Mouse (Mus musculus): ENCODE measurements around the gene F11. TPM values are rescaled to one million over a fixed set of nuclear protein-coding genes. Genes with fewer than 3 reads are reported as not detected.

Gene F11
- total and polyA plus RNA-seq, 3 experiments = not detected

DNA sequence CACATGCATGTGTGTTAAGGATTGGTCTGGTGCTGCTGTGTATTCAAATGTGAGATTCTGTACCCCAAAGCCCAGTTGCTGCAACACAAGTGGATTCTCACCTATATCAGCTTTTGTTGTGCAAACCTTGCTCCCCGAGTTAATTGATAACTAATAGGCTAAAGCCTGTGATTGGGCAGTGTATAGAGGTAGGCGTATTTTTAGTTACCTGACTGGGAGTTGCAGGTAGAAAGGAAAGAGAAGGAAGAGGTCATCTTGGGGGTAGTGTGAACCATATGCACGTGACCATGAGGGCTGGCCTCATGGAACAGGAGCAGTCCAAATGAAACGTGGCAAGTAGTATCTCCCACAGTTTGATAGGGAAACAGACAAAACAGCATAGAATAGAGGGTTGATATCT lies 3.1 kb upstream of the F11 start:
- Histone ChIP-seq H3K9me3 (replicated peaks; ENCODE audit: insufficient read depth, low read length) (no peaks in the 10 kb centered on the region), H3K9ac (ENCODE audit: control insufficient read depth, low read depth, low read length, poor library complexity, severe bottlenecking) (no peak overlapping the region), H3K4me1 (ENCODE audit: control insufficient read depth in 1 of 2, insufficient read depth in 2 of 2, low read length in 2 of 2) (no peaks in the 10 kb centered on the region), H3K36me3 (ENCODE audit: control insufficient read depth in 1 of 2, insufficient read depth in 2 of 2, low read length in 2 of 2) (no peaks in the 10 kb centered on the region), H3K27ac (ENCODE audit: control insufficient read depth, low read depth, low read length) (no peak overlapping the region), H3K79me2 (ENCODE audit: control insufficient read depth, insufficient read depth, low read length, poor library complexity) (no peaks in the 10 kb centered on the region), H3K4me3 (ENCODE audit: control insufficient read depth in 1 of 2, insufficient read depth in 1 of 2, low read depth in 2 of 2, low read length in 2 of 2) (no peak overlapping the region), H3K27me3 (ENCODE audit: control insufficient read depth in 1 of 2, insufficient read depth in 2 of 2, low read length in 2 of 2) (no peaks in the 10 kb centered on the region)
- TF ChIP-seq ELF1 (IDR thresholded peaks at IDR 0.05; ENCODE audit: low read depth, low read length) (no peak), CTCF (IDR thresholded peaks at IDR 0.05 in 2 of 3, conservative IDR thresholded peaks at IDR 0.05 in 1 of 3; ENCODE audit: control insufficient read depth in 1 of 3, insufficient read depth in 1 of 3, low read depth in 2 of 3, low read length in 3 of 3, poor library complexity in 1 of 3, severe bottlenecking in 1 of 3) (no peak), E2F4 (IDR thresholded peaks at IDR 0.05; ENCODE audit: borderline replicate concordance, low read depth, low read length) (no peak), MAFK (IDR thresholded peaks at IDR 0.05; ENCODE audit: borderline replicate concordance, low read depth, low read length) (no peak), MAZ (IDR thresholded peaks at IDR 0.05; ENCODE audit: low read depth, low read length) (no peak), ETS1 (IDR thresholded peaks at IDR 0.05; ENCODE audit: low read depth, low read length) (no peak), SIN3A (IDR thresholded peaks at IDR 0.05; ENCODE audit: low read length) (no peak), RAD21 (IDR thresholded peaks at IDR 0.05; ENCODE audit: low read depth, low read length) (no peak), UBTF (IDR thresholded peaks at IDR 0.05; ENCODE audit: borderline replicate concordance, insufficient read depth, low read depth, low read length) (no peak), GABPA (IDR thresholded peaks at IDR 0.05; ENCODE audit: low read depth, low read length) (no peak), NELFE (IDR thresholded peaks at IDR 0.05; ENCODE audit: low read depth, low read length) (no peak), POLR2AphosphoS5 (IDR thresholded peaks at IDR 0.05; ENCODE audit: borderline replicate concordance, low read depth, low read length) (no peak), TAL1 (IDR thresholded peaks at IDR 0.05; ENCODE audit: low read length) (no peak)
- no peak for DNase-seq (ENCODE audit: low read depth, low spot score)

DNA sequence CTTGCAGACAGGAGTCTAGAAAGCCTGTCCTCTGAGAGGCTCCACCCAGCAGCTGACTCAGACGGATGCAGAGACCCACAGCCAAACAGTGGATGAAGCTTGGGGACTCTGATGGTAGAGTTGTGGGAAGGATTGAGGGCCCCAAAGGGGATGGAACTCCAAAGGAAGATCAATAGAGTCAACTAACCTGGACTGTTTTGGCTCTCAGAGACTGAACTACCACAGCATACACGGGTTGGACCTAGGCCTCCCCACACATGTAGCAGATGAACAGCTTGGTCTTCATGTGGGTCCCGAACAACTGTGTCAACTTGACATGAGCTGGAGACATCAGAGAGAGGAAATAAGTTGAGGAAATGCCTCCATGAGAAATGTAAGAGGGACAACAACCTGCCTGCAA lies 1.0 kb upstream of the F11 start:
- TF ChIP-seq GABPA (IDR thresholded peaks at IDR 0.05; ENCODE audit: low read depth, low read length) (no peak), ZMIZ1 (IDR thresholded peaks at IDR 0.05; ENCODE audit: low read depth, low read length) (no peak), MYC (IDR thresholded peaks at IDR 0.05; ENCODE audit: low read depth, low read length) (no peak), MYB (IDR thresholded peaks at IDR 0.05; ENCODE audit: low read depth, low read length) (no peak), CTCF (IDR thresholded peaks at IDR 0.05 in 2 of 3, conservative IDR thresholded peaks at IDR 0.05 in 1 of 3; ENCODE audit: control insufficient read depth in 1 of 3, insufficient read depth in 1 of 3, low read depth in 2 of 3, low read length in 3 of 3, poor library complexity in 1 of 3, severe bottlenecking in 1 of 3) (no peak), MXI1 (IDR thresholded peaks at IDR 0.05; ENCODE audit: low read depth, low read length) (no peak), KAT2A (conservative IDR thresholded peaks at IDR 0.05; ENCODE audit: low read depth, low read length) (no peak), ELF1 (IDR thresholded peaks at IDR 0.05; ENCODE audit: low read depth, low read length) (no peak)

More for the DNA sequence above, 1.0 kb upstream of the F11 start:
- H3K27ac ChIP-seq (ENCODE audit: control insufficient read depth, low read depth, low read length) = no peak overlapping the region
- DNase-seq (ENCODE audit: low read depth, low spot score) = no peak
- no peaks in the 10 kb centered on the region for H3K9me3 ChIP-seq (replicated peaks; ENCODE audit: insufficient read depth, low read length)
- no peaks in the 10 kb centered on the region for H3K79me2 ChIP-seq (ENCODE audit: control insufficient read depth, insufficient read depth, low read length, poor library complexity)
- H3K27me3 ChIP-seq (ENCODE audit: control insufficient read depth in 1 of 2, insufficient read depth in 2 of 2, low read length in 2 of 2) = no peaks in the 10 kb centered on the region
- no peaks in the 10 kb centered on the region for H3K36me3 ChIP-seq (ENCODE audit: control insufficient read depth in 1 of 2, insufficient read depth in 2 of 2, low read length in 2 of 2)
- H3K4me3 ChIP-seq (ENCODE audit: control insufficient read depth in 1 of 2, insufficient read depth in 1 of 2, low read depth in 2 of 2, low read length in 2 of 2) = no peak overlapping the region
- H3K9ac ChIP-seq (ENCODE audit: control insufficient read depth, low read depth, low read length, poor library complexity, severe bottlenecking) = no peak overlapping the region
- no peaks in the 10 kb centered on the region for H3K4me1 ChIP-seq (ENCODE audit: control insufficient read depth in 1 of 2, insufficient read depth in 2 of 2, low read length in 2 of 2)
